Comparison of ENCODE assay signal across 11 mouse cellular contexts in the genomic region with DNA sequence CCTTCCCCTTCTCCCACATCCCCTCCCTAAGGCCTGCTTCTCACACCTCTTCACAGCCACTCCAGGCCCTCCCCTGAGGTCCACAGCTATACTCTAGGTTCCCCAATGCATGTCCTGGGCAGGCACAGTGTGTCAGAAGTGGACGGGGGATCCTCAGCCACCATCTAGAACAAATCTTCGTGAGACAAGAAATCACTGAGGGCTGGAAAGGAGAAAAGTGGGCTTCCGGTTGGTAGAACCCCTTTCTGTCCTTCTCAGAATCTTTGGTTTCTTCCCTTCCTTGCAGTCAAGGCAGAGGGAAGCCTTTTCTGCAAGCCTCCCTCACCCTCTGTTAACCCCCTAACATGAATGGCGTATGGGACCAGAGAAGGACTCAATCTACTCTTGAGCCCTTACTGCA. TPM values are rescaled to one million over a fixed set of nuclear protein-coding genes. Genes with fewer than 3 reads are reported as not detected.
DNase-seq lines count a peak whose midpoint lies in the region; ATAC-seq lines count a peak whose summit lies in the region.
"Had no signal": no experiment of that assay in that cellular context is flagged by ENCODE, and none has a peak within 500 bp of the region (broad histone marks: within the 10 kb centered on the region; RNA-seq: fewer than 3 reads in every experiment).

No protein-coding gene starts in this region.

- 74% methylated on average over 4 of the region's 4 CpGs for WGBS in intestine, embryonic 15.5 days
- WGBS in intestine, embryonic 16.5 days: 76% methylated on average over 4 of the region's 4 CpGs
- 81% methylated on average over 4 of the region's 4 CpGs for WGBS in hindbrain, embryonic 15.5 days

- no peaks in the 10 kb centered on the region for H3K9me3 ChIP-seq in intestine, embryonic 15.5 days
- H3K9me3 ChIP-seq in intestine, embryonic 16.5 days (ENCODE audit: control insufficient read depth, low read length): no peaks in the 10 kb centered on the region
- H3K9me3 ChIP-seq in hindbrain, embryonic 15.5 days: no peaks in the 10 kb centered on the region

- no peaks in the 10 kb centered on the region for H3K36me3 ChIP-seq in intestine, embryonic 15.5 days
- no peaks in the 10 kb centered on the region for H3K36me3 ChIP-seq in intestine, embryonic 16.5 days (ENCODE audit: control insufficient read depth, insufficient read depth, low read length)
- H3K36me3 ChIP-seq in hindbrain, embryonic 15.5 days: no peaks in the 10 kb centered on the region

- peak overlapping the region; percentile 43; the same call in 1 of the 2 replicates for H3K4me2 ChIP-seq in intestine, embryonic 15.5 days (replicated peaks)
- no peak overlapping the region for H3K4me2 ChIP-seq in intestine, embryonic 16.5 days (ENCODE audit: low read depth, low read length)
- peak overlapping the region; percentile 32 for H3K4me2 ChIP-seq in hindbrain, embryonic 15.5 days

- H3K27me3 ChIP-seq in intestine, embryonic 15.5 days (replicated peaks): peaks cover 72% of the 10 kb centered on the region
- peaks cover 57% of the 10 kb centered on the region for H3K27me3 ChIP-seq in intestine, embryonic 16.5 days (replicated peaks; ENCODE audit: control insufficient read depth, insufficient read depth, low read length)
- peaks cover 62% of the 10 kb centered on the region for H3K27me3 ChIP-seq in hindbrain, embryonic 15.5 days

- no peak overlapping the region for H3K9ac ChIP-seq in intestine, embryonic 15.5 days
- no peak overlapping the region for H3K9ac ChIP-seq in intestine, embryonic 16.5 days (ENCODE audit: low read depth, low read length)
- H3K9ac ChIP-seq in hindbrain, embryonic 15.5 days: no peak overlapping the region

- DNase-seq in spleen, postnatal 10 days (ENCODE audit: low spot score in 2 of 2): peak; percentile 6 to 13
- DNase-seq in spleen, postnatal 36 days (ENCODE audit: low spot score in 2 of 2): no peak
- DNase-seq in cerebellum, adult 18-20 months: no peak
- DNase-seq in gastrocnemius, postnatal 10 days: no peak
- DNase-seq: cerebellum, postnatal 14 days; lung, adult 18-20 months had no signal

- H3K4me1 ChIP-seq in intestine, embryonic 15.5 days (replicated peaks): peaks cover 33% of the 10 kb centered on the region
- peaks cover 31% of the 10 kb centered on the region for H3K4me1 ChIP-seq in intestine, embryonic 16.5 days (ENCODE audit: control insufficient read depth, insufficient read depth, low read length)
- peaks cover 34% of the 10 kb centered on the region for H3K4me1 ChIP-seq in hindbrain, embryonic 15.5 days (replicated peaks)

- no peak overlapping the region for H3K4me3 ChIP-seq in intestine, embryonic 15.5 days (replicated peaks)
- no peak overlapping the region for H3K4me3 ChIP-seq in intestine, embryonic 16.5 days (ENCODE audit: low read length)
- H3K4me3 ChIP-seq in hindbrain, embryonic 15.5 days: peak overlapping the region; percentile 16; the same call in 1 of the 2 replicates

- no peak overlapping the region for H3K27ac ChIP-seq in intestine, embryonic 15.5 days
- H3K27ac ChIP-seq in intestine, embryonic 16.5 days (ENCODE audit: low read length): no peak overlapping the region
- no peak overlapping the region for H3K27ac ChIP-seq in hindbrain, embryonic 15.5 days (replicated peaks)

- ATAC-seq in intestine, embryonic 15.5 days: no peak
- ATAC-seq in intestine, embryonic 16.5 days: no peak
- ATAC-seq in hindbrain, embryonic 15.5 days (ENCODE audit: low FRiP score, low read depth): no peak
- ATAC-seq in inflammation-experienced regulatory T-cells, adult 6 months: no peak

RNA-seq across cellular contexts. Expression of a gene that starts 2.6 kb away (rescaled TPM):
- polyA plus RNA-seq in intestine, embryonic 15.5 days (2015; fragmentation: Nextera tagmentation; extraction: Ambion mirVana): 1.2 and 1.7 TPM in 2 replicates
- 0.57 and 0.61 TPM in 2 replicates for polyA plus RNA-seq in intestine, embryonic 16.5 days (2015; fragmentation: Nextera tagmentation; extraction: Ambion mirVana)
- 5.0 and 6.2 TPM in 2 replicates for polyA plus RNA-seq in hindbrain, embryonic 15.5 days (2015; fragmentation: Nextera tagmentation; extraction: Ambion mirVana)
- total RNA-seq in gastrocnemius, postnatal 10 days (2021): 1 to 10 TPM; 1.0 TPM
- polyA plus RNA-seq in inflammation-experienced regulatory T-cells, adult 6 months (2017; shearing (Covaris generic)): not detected
- total RNA-seq: megakaryocyte-erythroid progenitor cell, adult 5-6 weeks had no signal

RNA-seq across cellular contexts. Expression of a gene that starts 45.3 kb away (rescaled TPM):
- 15.0 and 16.3 TPM in 2 replicates for polyA plus RNA-seq in intestine, embryonic 15.5 days (2015; fragmentation: Nextera tagmentation; extraction: Ambion mirVana)
- polyA plus RNA-seq in intestine, embryonic 16.5 days (2015; fragmentation: Nextera tagmentation; extraction: Ambion mirVana): 12.8 and 14.6 TPM in 2 replicates
- 2.3 and 2.4 TPM in 2 replicates for polyA plus RNA-seq in hindbrain, embryonic 15.5 days (2015; fragmentation: Nextera tagmentation; extraction: Ambion mirVana)
- 1 to 10 TPM; 6.4 to 6.7 TPM for total RNA-seq in gastrocnemius, postnatal 10 days (2021)
- 1 to 10 TPM; 1.9 to 9.1 (median 5.9) TPM for polyA plus RNA-seq in inflammation-experienced regulatory T-cells, adult 6 months (2017; shearing (Covaris generic))

RNA-seq across cellular contexts. Expression of a gene that starts 52.4 kb away (rescaled TPM):
- 45.4 and 48.2 TPM in 2 replicates for polyA plus RNA-seq in intestine, embryonic 15.5 days (2015; fragmentation: Nextera tagmentation; extraction: Ambion mirVana)
- 43.7 and 47.7 TPM in 2 replicates for polyA plus RNA-seq in intestine, embryonic 16.5 days (2015; fragmentation: Nextera tagmentation; extraction: Ambion mirVana)
- polyA plus RNA-seq in hindbrain, embryonic 15.5 days (2015; fragmentation: Nextera tagmentation; extraction: Ambion mirVana): 5.2 and 5.3 TPM in 2 replicates
- total RNA-seq in gastrocnemius, postnatal 10 days (2021): 10 to 100 TPM; 18.9 to 20.0 TPM
- polyA plus RNA-seq in inflammation-experienced regulatory T-cells, adult 6 months (2017; shearing (Covaris generic)): 10 to 100 TPM in 1 of 3 experiments, 1 to 10 TPM in 2; 8.8 to 23.4 (median 9.2) TPM

RNA-seq across cellular contexts. Expression of a gene that starts 57.1 kb away (rescaled TPM):
- 56.1 and 67.2 TPM in 2 replicates for polyA plus RNA-seq in intestine, embryonic 15.5 days (2015; fragmentation: Nextera tagmentation; extraction: Ambion mirVana)
- polyA plus RNA-seq in intestine, embryonic 16.5 days (2015; fragmentation: Nextera tagmentation; extraction: Ambion mirVana): 59.7 and 61.5 TPM in 2 replicates
- 73.4 and 75.2 TPM in 2 replicates for polyA plus RNA-seq in hindbrain, embryonic 15.5 days (2015; fragmentation: Nextera tagmentation; extraction: Ambion mirVana)
- 10 to 100 TPM; 42.9 to 46.1 TPM for total RNA-seq in gastrocnemius, postnatal 10 days (2021)
- 10 to 100 TPM; 25.4 to 39.8 (median 38.8) TPM for polyA plus RNA-seq in inflammation-experienced regulatory T-cells, adult 6 months (2017; shearing (Covaris generic))

Comparison
In these comparisons a context has a peak if more than half of its experiments do, and no peak if none do; other contexts are left out.
1. DNase-seq: peak in spleen, postnatal 10 days (2 of 2); none in spleen, postnatal 36 days (0 of 2), cerebellum, adult 18-20 months (0 of 2) and gastrocnemius, postnatal 10 days (single experiment).